Mouse (Mus musculus) liver, postnatal 0 days (tissue): ENCODE data around the gene Efcab11.

Experiments used
- CTCF ChIP-seq: sonication (generic); IDR thresholded peaks from 2 replicates; pipeline ENCODE4 v1.5.1; 2016; ENCODE audit warnings: antibody characterized with exemption, low read depth
- EP300 ChIP-seq: IDR thresholded peaks from 2 replicates; pipeline ENCODE4 v1.6.1; 2016; ENCODE audit warnings: antibody characterized with exemption, low read depth, mild to moderate bottlenecking

DNA sequence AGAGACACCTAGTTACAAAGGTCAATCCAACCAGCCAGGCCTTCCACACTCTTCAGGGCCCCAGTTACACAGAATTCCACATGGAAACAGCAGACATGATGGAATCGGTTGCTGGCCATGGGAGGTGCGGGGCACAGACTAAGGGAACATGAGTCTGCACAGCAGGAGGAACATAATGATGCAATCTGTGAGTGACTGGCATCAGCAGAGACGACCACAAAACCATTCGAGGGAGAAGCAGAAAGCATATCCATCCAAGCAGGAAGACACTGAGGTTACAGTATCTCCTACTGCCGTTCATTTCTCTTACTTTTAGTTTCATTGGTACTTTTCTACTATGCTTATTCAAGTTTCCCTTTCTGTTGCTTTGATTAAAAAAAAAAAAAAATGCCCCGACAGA lies 9.6 kb downstream of the Efcab11 start:
- TF ChIP-seq CTCF, result no peak
- TF ChIP-seq EP300, result no peak
